In genomic region chr4:33188781-33189734, GRCm38 (mm10) we compare ENCODE assay signal across 9 mouse cellular contexts. TPM values are rescaled to one million over a fixed set of nuclear protein-coding genes. Genes with fewer than 3 reads are reported as not detected.
DNase-seq lines count a peak whose midpoint lies in the region; ATAC-seq lines count a peak whose summit lies in the region.
"Had no signal": no experiment of that assay in that cellular context is flagged by ENCODE, and none has a peak within 500 bp of the region (broad histone marks: within the 10 kb centered on the region; RNA-seq: fewer than 3 reads in every experiment).

No protein-coding gene starts in this region.

- peak; percentile 91 for DNase-seq in embryo, embryonic 11 days
- peak; percentile 92 for DNase-seq in gastrocnemius, postnatal 10 days
- peak; percentile 55 for DNase-seq in induced T-regulatory cell, adult 2 months (ENCODE audit: low read depth)
- peak; percentile 77 to 85 for DNase-seq in left cerebral cortex, adult 8-10 months (ENCODE audit: low spot score in 2 of 2)
- DNase-seq in right cerebral cortex, postnatal 10 days (ENCODE audit: low spot score in 2 of 2), result peak; percentile 93 to 94
- DNase-seq in urinary bladder, postnatal 10 days (ENCODE audit: low spot score), result peak; percentile 30

- peak; percentile 61 for ATAC-seq in activated CD4-positive, CD25-positive, alpha-beta regulatory T cell, adult 4 months
- ATAC-seq in megakaryocyte, adult 5-6 weeks (ENCODE audit: poor library complexity, severe bottlenecking), result peak; percentile 77

RNA-seq across cellular contexts. Expression of gene Pm20d2, which starts 0.5 kb away (rescaled TPM):
- not detected for polyA plus RNA-seq in activated CD4-positive, CD25-positive, alpha-beta regulatory T cell, adult 4 months (2017; shearing (Covaris generic))
- total RNA-seq in gastrocnemius, postnatal 10 days (2021), result 10 to 100 TPM; 39.9 to 45.1 TPM
- 1 to 10 TPM; 5.9 to 7.3 (median 6.7) TPM for total RNA-seq in left cerebral cortex, adult 8-10 months (2022)
- not detected in 2 replicates for total RNA-seq in megakaryocyte, adult 5-6 weeks (2015)
- total RNA-seq in megakaryocyte, adult 5-6 weeks (2017), result not detected in 2 replicates
- polyA plus RNA-seq: macrophage had no signal

RNA-seq across cellular contexts. Expression of gene Srsf12, which starts 19.7 kb away (rescaled TPM):
- 1 to 10 TPM; 2.1 to 3.9 TPM for polyA plus RNA-seq in activated CD4-positive, CD25-positive, alpha-beta regulatory T cell, adult 4 months (2017; shearing (Covaris generic))
- under 1 TPM in 1 of 2 experiments, not detected in 1; 0.20 TPM for total RNA-seq in gastrocnemius, postnatal 10 days (2021)
- 10 to 100 TPM; 22.2 to 27.9 (median 23.8) TPM for total RNA-seq in left cerebral cortex, adult 8-10 months (2022)
- 0.18 TPM in 1 of 2 replicates, not detected in the other for total RNA-seq in megakaryocyte, adult 5-6 weeks (2015)
- not detected in 2 replicates for total RNA-seq in megakaryocyte, adult 5-6 weeks (2017)
- polyA plus RNA-seq: macrophage had no signal

RNA-seq across cellular contexts. Expression of gene Gabrr1, which starts 56.7 kb away (rescaled TPM):
- polyA plus RNA-seq in activated CD4-positive, CD25-positive, alpha-beta regulatory T cell, adult 4 months (2017; shearing (Covaris generic)), result not detected
- total RNA-seq in gastrocnemius, postnatal 10 days (2021), result under 1 TPM in 1 of 2 experiments, not detected in 1; 0.14 TPM
- under 1 TPM in 1 of 4 experiments, not detected in 3; 0.36 TPM for total RNA-seq in left cerebral cortex, adult 8-10 months (2022)
- total RNA-seq in megakaryocyte, adult 5-6 weeks (2015), result not detected in 2 replicates
- not detected in 2 replicates for total RNA-seq in megakaryocyte, adult 5-6 weeks (2017)
- polyA plus RNA-seq: macrophage had no signal

Comparison
In these comparisons a context has a peak if more than half of its experiments do, and no peak if none do; other contexts are left out.
1. Peak in every context shown above with its lines: DNase-seq and ATAC-seq.
2. DNase-seq: peak in every context shown above with its lines; median percentile 94 in right cerebral cortex, postnatal 10 days; 92 in gastrocnemius, postnatal 10 days; 91 in embryo, embryonic 11 days; 81 in left cerebral cortex, adult 8-10 months; 55 in induced T-regulatory cell, adult 2 months; 30 in urinary bladder, postnatal 10 days.
3. RNA of gene Pm20d2, which starts 0.5 kb away (total RNA-seq): 39.9 to 45.1 TPM in gastrocnemius, postnatal 10 days and 5.9 to 7.3 TPM in left cerebral cortex, adult 8-10 months; not detected in megakaryocyte, adult 5-6 weeks; every median in the first group is over 4 times any median in the second.
4. RNA of gene Srsf12, which starts 19.7 kb away (total RNA-seq): 22.2 to 27.9 TPM in left cerebral cortex, adult 8-10 months; 0.20 TPM in gastrocnemius, postnatal 10 days and 0.18 TPM in megakaryocyte, adult 5-6 weeks; every median in the first group is over 10 times any median in the second.